Mouse (Mus musculus) right cerebral cortex, postnatal 14 days (tissue): ENCODE results near the gene Psmd10.

Experiments
- DNase-seq: peaks from one replicate; pipeline ENCODE4 v3.0.0; 2022

Psmd10 gene

GRCm38 (mm10) chrX:140956272-140956940 is at the start of gene Psmd10, which contains the start of gene Atg4a:
Gene Psmd10 (minus strand): TSS chrX:140956728.
Gene Atg4a (plus strand): TSS chrX:140956907.
- DNase-seq, result peak; percentile 84

- no peak for DNase-seq
These were observed 42.4 kb upstream of the Psmd10 start for GRCm38 (mm10) chrX:140998885-140999284.

- no peak for DNase-seq
These were observed 41.5 kb upstream of the Psmd10 start for GRCm38 (mm10) chrX:140997912-140998545.

- no peak for DNase-seq
These were observed 40.5 kb upstream of the Psmd10 start for GRCm38 (mm10) chrX:140996909-140997516.

- no peak for DNase-seq
These were observed 28.7 kb upstream of the Psmd10 start for GRCm38 (mm10) chrX:140985256-140985655.

- DNase-seq, result no peak
These were observed 28.3 kb upstream of the Psmd10 start for GRCm38 (mm10) chrX:140984795-140985194.

GRCm38 (mm10) chrX:140983206-140983960 is 26.9 kb upstream of the Psmd10 start:
- no peak for DNase-seq

- DNase-seq, result no peak
These were observed 23.6 kb upstream of the Psmd10 start for GRCm38 (mm10) chrX:140980163-140980562.

- DNase-seq, result peak; percentile 17
These were observed 23.0 kb upstream of the Psmd10 start for GRCm38 (mm10) chrX:140979546-140979945.

- no peak for DNase-seq
These were observed 22.4 kb upstream of the Psmd10 start for GRCm38 (mm10) chrX:140978943-140979342.

GRCm38 (mm10) chrX:140956959-140957358 is 431 bp upstream of the Psmd10 start:
- DNase-seq, result peak; percentile 5

GRCm38 (mm10) chrX:140953618-140954017 is 2.9 kb downstream of the Psmd10 start:
- no peak for DNase-seq

- no peak for DNase-seq
These were observed 20.3 kb downstream of the Psmd10 start for GRCm38 (mm10) chrX:140936271-140936670.

GRCm38 (mm10) chrX:140933263-140933662 is 23.3 kb downstream of the Psmd10 start:
- no peak for DNase-seq

- DNase-seq, result no peak
These were observed 24.5 kb downstream of the Psmd10 start for GRCm38 (mm10) chrX:140932066-140932465.

GRCm38 (mm10) chrX:140921321-140921720 is 35.2 kb downstream of the Psmd10 start:
- no peak for DNase-seq

GRCm38 (mm10) chrX:140907360-140907759 is 49.2 kb downstream of the Psmd10 start, which contains the start of gene Vsig1:
Gene Vsig1 (plus strand): TSS chrX:140907608.
- no peak for DNase-seq

- DNase-seq, result no peak
These were observed 53.0 kb downstream of the Psmd10 start for GRCm38 (mm10) chrX:140903487-140903886.
